Mouse (Mus musculus): Measurements from ENCODE around the gene Styx.

Styx gene

DNA sequence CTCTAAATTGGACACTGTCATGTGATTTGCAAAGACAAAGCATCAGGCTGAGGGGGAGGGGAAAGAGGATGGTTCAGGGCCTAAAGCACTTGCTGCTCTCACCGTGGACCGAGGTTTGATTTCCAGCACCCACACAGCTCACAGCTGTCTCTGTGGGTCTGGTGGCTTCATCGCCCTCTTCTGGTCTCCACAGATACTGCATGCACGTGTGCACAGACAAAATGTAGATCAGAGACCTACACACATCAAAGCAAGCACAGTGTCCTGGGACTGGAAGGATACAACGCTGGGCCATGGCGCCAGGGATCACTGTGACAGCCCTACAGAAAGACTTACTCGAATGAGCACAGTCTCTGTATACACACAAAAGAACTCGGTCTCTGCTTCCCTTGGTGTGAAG lies 118.6 kb downstream of the Styx start:
- no peak for DNase-seq (ENCODE audit: low spot score)

Data from spleen, adult 12 weeks (tissue).